Mouse (Mus musculus): ENCODE measurements around the gene Wdr73. TPM values are rescaled to one million over a fixed set of nuclear protein-coding genes. Genes with fewer than 3 reads are reported as not detected.

Wdr73 gene
- polyA plus RNA-seq, 1 experiment from 2014 or later: 32.2 TPM

GRCm38 (mm10) chr7:80849267-80849666 is 51.8 kb downstream of the Wdr73 start:
- Histone ChIP-seq H3K4me2 (ENCODE audit: low read depth, low read length) (no peak overlapping the region), H3K9me3 (ENCODE audit: control insufficient read depth, low read length) (no peaks in the 10 kb centered on the region), H3K9ac (ENCODE audit: low read length) (no peak overlapping the region), H3K36me3 (ENCODE audit: control insufficient read depth, insufficient read depth, low read length) (no peaks in the 10 kb centered on the region), H3K27ac (ENCODE audit: low read length) (no peak overlapping the region), H3K4me1 (replicated peaks; ENCODE audit: control insufficient read depth, insufficient read depth, low read length) (peaks cover 3% of the 10 kb centered on the region; the same call in 1 of the 2 replicates), H3K27me3 (ENCODE audit: control insufficient read depth, insufficient read depth, low read depth, low read length) (no peaks in the 10 kb centered on the region), H3K4me3 (ENCODE audit: low read length) (no peak overlapping the region)
- 50% methylated on average over 2 of the region's 2 CpGs for WGBS
- ATAC-seq (ENCODE audit: low read depth): no peak

GRCm38 (mm10) chr7:80846709-80847108 is 54.4 kb downstream of the Wdr73 start:
- Histone ChIP-seq H3K27ac (ENCODE audit: low read length) (no peak overlapping the region), H3K4me2 (ENCODE audit: low read depth, low read length) (no peak overlapping the region), H3K4me1 (replicated peaks; ENCODE audit: control insufficient read depth, insufficient read depth, low read length) (peaks cover 3% of the 10 kb centered on the region; the same call in 1 of the 2 replicates), H3K9ac (ENCODE audit: low read length) (no peak overlapping the region), H3K4me3 (ENCODE audit: low read length) (no peak overlapping the region), H3K36me3 (ENCODE audit: control insufficient read depth, insufficient read depth, low read length) (no peaks in the 10 kb centered on the region), H3K27me3 (ENCODE audit: control insufficient read depth, insufficient read depth, low read depth, low read length) (no peaks in the 10 kb centered on the region), H3K9me3 (ENCODE audit: control insufficient read depth, low read length) (no peaks in the 10 kb centered on the region)
- WGBS: 78% methylated on average over 5 of the region's 5 CpGs
- ATAC-seq (ENCODE audit: low read depth): no peak

DNA sequence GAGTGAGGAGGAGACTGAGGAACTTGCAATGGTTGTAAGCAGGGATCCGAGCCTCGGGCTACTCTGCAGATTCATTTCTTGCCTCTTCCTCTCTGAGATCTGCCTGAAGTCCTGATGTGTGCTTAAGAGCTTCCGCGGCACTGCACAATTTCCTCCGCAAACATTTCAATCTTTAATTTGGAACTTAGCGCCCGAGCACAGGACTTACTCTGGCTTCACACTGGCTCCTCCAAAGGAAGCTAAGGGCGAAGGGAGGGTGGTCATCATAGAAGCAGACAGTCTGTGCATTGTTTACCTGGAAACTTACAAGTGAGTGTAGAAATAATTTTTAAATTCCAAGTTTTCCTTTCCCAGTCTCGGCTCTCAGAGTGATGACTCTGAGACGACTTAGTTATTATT is 54.8 kb downstream of the Wdr73 start:
- Histone ChIP-seq H3K27me3 (ENCODE audit: control insufficient read depth, insufficient read depth, low read depth, low read length) (no peaks in the 10 kb centered on the region), H3K9ac (ENCODE audit: low read length) (no peak overlapping the region), H3K27ac (ENCODE audit: low read length) (no peak overlapping the region), H3K4me2 (ENCODE audit: low read depth, low read length) (no peak overlapping the region), H3K4me1 (replicated peaks; ENCODE audit: control insufficient read depth, insufficient read depth, low read length) (peaks cover 3% of the 10 kb centered on the region; the same call in 1 of the 2 replicates), H3K9me3 (ENCODE audit: control insufficient read depth, low read length) (no peaks in the 10 kb centered on the region), H3K36me3 (ENCODE audit: control insufficient read depth, insufficient read depth, low read length) (no peaks in the 10 kb centered on the region), H3K4me3 (ENCODE audit: low read length) (no peak overlapping the region)
- WGBS: 62% methylated on average over 10 of the region's 10 CpGs
- ATAC-seq (ENCODE audit: low read depth): no peak

- H3K9me3 ChIP-seq (ENCODE audit: control insufficient read depth, low read length): no peaks in the 10 kb centered on the region
- no peak overlapping the region for H3K27ac ChIP-seq (ENCODE audit: low read length)
- H3K4me3 ChIP-seq (ENCODE audit: low read length): no peak overlapping the region
- H3K4me1 ChIP-seq (replicated peaks; ENCODE audit: control insufficient read depth, insufficient read depth, low read length): peaks cover 3% of the 10 kb centered on the region; the same call in 1 of the 2 replicates
- H3K27me3 ChIP-seq (ENCODE audit: control insufficient read depth, insufficient read depth, low read depth, low read length): no peaks in the 10 kb centered on the region
- H3K9ac ChIP-seq (ENCODE audit: low read length): no peak overlapping the region
- H3K4me2 ChIP-seq (ENCODE audit: low read depth, low read length): no peak overlapping the region
- WGBS: 56% methylated on average over 15 of the region's 15 CpGs
- ATAC-seq (ENCODE audit: low read depth): no peak
- no peaks in the 10 kb centered on the region for H3K36me3 ChIP-seq (ENCODE audit: control insufficient read depth, insufficient read depth, low read length)
These were observed 55.3 kb downstream of the Wdr73 start for GRCm38 (mm10) chr7:80845621-80846279.

- Histone ChIP-seq H3K4me2 (ENCODE audit: low read depth, low read length) (no peak overlapping the region), H3K9ac (ENCODE audit: low read length) (no peak overlapping the region), H3K36me3 (ENCODE audit: control insufficient read depth, insufficient read depth, low read length) (no peaks in the 10 kb centered on the region), H3K4me1 (replicated peaks; ENCODE audit: control insufficient read depth, insufficient read depth, low read length) (peaks cover 5% of the 10 kb centered on the region), H3K27ac (ENCODE audit: low read length) (no peak overlapping the region), H3K4me3 (ENCODE audit: low read length) (no peak overlapping the region), H3K27me3 (ENCODE audit: control insufficient read depth, insufficient read depth, low read depth, low read length) (no peaks in the 10 kb centered on the region), H3K9me3 (ENCODE audit: control insufficient read depth, low read length) (no peaks in the 10 kb centered on the region)
- 92% methylated on average over 12 of the region's 12 CpGs for WGBS
- ATAC-seq (ENCODE audit: low read depth): no peak
These were observed 56.4 kb downstream of the Wdr73 start for GRCm38 (mm10) chr7:80844691-80845090.

- 86% methylated on average over 8 of the region's 8 CpGs for WGBS
These were observed 57.0 kb downstream of the Wdr73 start for GRCm38 (mm10) chr7:80843910-80844640.

GRCm38 (mm10) chr7:80843176-80843575 is 57.9 kb downstream of the Wdr73 start:
- H3K27me3 ChIP-seq (ENCODE audit: control insufficient read depth, insufficient read depth, low read depth, low read length): no peaks in the 10 kb centered on the region
- H3K9me3 ChIP-seq (ENCODE audit: control insufficient read depth, low read length): no peaks in the 10 kb centered on the region
- H3K36me3 ChIP-seq (ENCODE audit: control insufficient read depth, insufficient read depth, low read length): no peaks in the 10 kb centered on the region
- H3K9ac ChIP-seq (ENCODE audit: low read length): no peak overlapping the region
- H3K4me3 ChIP-seq (ENCODE audit: low read length): no peak overlapping the region
- H3K4me2 ChIP-seq (ENCODE audit: low read depth, low read length): no peak overlapping the region
- H3K4me1 ChIP-seq (replicated peaks; ENCODE audit: control insufficient read depth, insufficient read depth, low read length): peaks cover 3% of the 10 kb centered on the region; the same call in 1 of the 2 replicates
- 76% methylated on average over 1 of the region's 1 CpGs for WGBS
- H3K27ac ChIP-seq (ENCODE audit: low read length): no peak overlapping the region
- no peak for ATAC-seq (ENCODE audit: low read depth)

More at GRCm38 (mm10) chr7:80843910-80844640, 57.0 kb downstream of the Wdr73 start:
- Histone ChIP-seq H3K4me1 (replicated peaks; ENCODE audit: control insufficient read depth, insufficient read depth, low read length) (peaks cover 3% of the 10 kb centered on the region; the same call in 1 of the 2 replicates), H3K27ac (ENCODE audit: low read length) (no peak overlapping the region), H3K27me3 (ENCODE audit: control insufficient read depth, insufficient read depth, low read depth, low read length) (no peaks in the 10 kb centered on the region), H3K4me2 (ENCODE audit: low read depth, low read length) (no peak overlapping the region), H3K36me3 (ENCODE audit: control insufficient read depth, insufficient read depth, low read length) (no peaks in the 10 kb centered on the region), H3K4me3 (ENCODE audit: low read length) (no peak overlapping the region), H3K9ac (ENCODE audit: low read length) (no peak overlapping the region), H3K9me3 (ENCODE audit: control insufficient read depth, low read length) (no peaks in the 10 kb centered on the region)
- no peak for ATAC-seq (ENCODE audit: low read depth)

DNA sequence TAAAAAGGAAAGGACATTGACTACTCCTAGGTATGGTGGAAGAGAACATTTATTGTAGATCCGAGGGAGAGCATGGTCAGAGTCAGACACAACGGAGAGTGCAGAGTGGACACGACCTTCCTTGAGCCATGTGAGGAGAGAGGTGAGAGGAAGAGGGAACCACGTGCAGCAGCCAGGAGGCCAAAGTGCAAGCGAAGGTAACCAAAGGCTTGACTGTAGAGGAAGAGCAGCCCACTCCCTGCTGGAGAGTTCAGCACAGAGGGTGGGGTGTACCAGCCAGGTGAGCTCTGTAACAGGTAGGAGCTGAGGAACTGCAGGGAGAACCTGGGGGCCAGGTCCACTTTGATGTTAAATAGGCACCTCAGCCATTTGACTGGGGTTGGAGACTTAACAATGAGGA is 58.9 kb downstream of the Wdr73 start:
- Histone ChIP-seq H3K27ac (ENCODE audit: low read length) (no peak overlapping the region), H3K27me3 (ENCODE audit: control insufficient read depth, insufficient read depth, low read depth, low read length) (no peaks in the 10 kb centered on the region), H3K4me1 (replicated peaks; ENCODE audit: control insufficient read depth, insufficient read depth, low read length) (peaks cover 3% of the 10 kb centered on the region; the same call in 1 of the 2 replicates), H3K9me3 (ENCODE audit: control insufficient read depth, low read length) (no peaks in the 10 kb centered on the region), H3K9ac (ENCODE audit: low read length) (no peak overlapping the region), H3K4me3 (ENCODE audit: low read length) (no peak overlapping the region), H3K4me2 (ENCODE audit: low read depth, low read length) (no peak overlapping the region), H3K36me3 (ENCODE audit: control insufficient read depth, insufficient read depth, low read length) (no peaks in the 10 kb centered on the region)
- WGBS: 63% methylated on average over 5 of the region's 5 CpGs
- no peak for ATAC-seq (ENCODE audit: low read depth)

GRCm38 (mm10) chr7:80840937-80841336 is 60.1 kb downstream of the Wdr73 start:
- no peaks in the 10 kb centered on the region for H3K27me3 ChIP-seq (ENCODE audit: control insufficient read depth, insufficient read depth, low read depth, low read length)
- WGBS: 59% methylated on average over 4 of the region's 4 CpGs
- peaks cover 4% of the 10 kb centered on the region; the same call in 1 of the 2 replicates for H3K4me1 ChIP-seq (replicated peaks; ENCODE audit: control insufficient read depth, insufficient read depth, low read length)
- H3K9me3 ChIP-seq (ENCODE audit: control insufficient read depth, low read length): no peaks in the 10 kb centered on the region
- no peak overlapping the region for H3K27ac ChIP-seq (ENCODE audit: low read length)
- ATAC-seq (ENCODE audit: low read depth): no peak
- H3K9ac ChIP-seq (ENCODE audit: low read length): no peak overlapping the region
- H3K36me3 ChIP-seq (ENCODE audit: control insufficient read depth, insufficient read depth, low read length): no peaks in the 10 kb centered on the region
- H3K4me2 ChIP-seq (ENCODE audit: low read depth, low read length): no peak overlapping the region
- no peak overlapping the region for H3K4me3 ChIP-seq (ENCODE audit: low read length)
